Mouse (Mus musculus) embryonic fibroblast, embryonic 13.5 days (primary cell): ENCODE results near the gene Calml4.
"Not testable (repeated sequence)": the region's sequence is repeated elsewhere in the genome, so short reads cannot be mapped to it uniquely, and the experiment has no call there.

Source experiments
- CTCF ChIP-seq: IDR thresholded peaks from 2 replicates; pipeline ENCODE4 v1.5.1; 2011; ENCODE audit warnings: mild to moderate bottlenecking, control low read depth, low read length, moderate library complexity, borderline replicate concordance; ENCODE audit not compliant: insufficient read depth
- POLR2A ChIP-seq: IDR thresholded peaks from 2 replicates; pipeline ENCODE4 v1.6.1; 2011; ENCODE audit warnings: low read depth, mild to moderate bottlenecking, control low read depth, low read length, moderate library complexity

DNA sequence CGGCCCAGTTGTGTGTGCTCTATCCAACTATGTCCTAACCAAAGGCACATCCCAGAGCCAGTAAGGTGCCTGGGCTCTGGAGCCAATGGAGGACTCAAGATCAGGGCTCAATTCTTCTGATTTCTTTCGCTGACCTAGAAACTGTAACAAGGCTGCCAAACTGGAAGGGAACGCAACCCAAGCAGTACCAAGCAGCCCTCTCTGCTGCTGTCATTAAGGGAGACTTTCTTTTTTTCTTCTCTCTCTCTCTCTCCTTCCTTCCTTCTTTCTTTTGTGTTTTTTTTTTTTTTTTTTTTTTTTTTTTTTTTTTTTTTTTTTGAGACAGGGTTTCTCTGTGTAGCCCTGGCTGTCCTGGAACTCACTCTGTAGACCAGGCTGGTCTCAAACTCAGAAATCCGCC, 11.4 kb downstream of the Calml4 start:
- not testable (repeated sequence) for TF ChIP-seq CTCF, POLR2A
